Mouse (Mus musculus) telencephalon, adult 2 months (tissue): ENCODE measurements around the gene E030030I06Rik.
"Not testable (repeated sequence)": the region's sequence is repeated elsewhere in the genome, so short reads cannot be mapped to it uniquely, and the experiment has no call there.

Source experiments
- DNase-seq: peaks from one replicate; pipeline ENCODE4 v3.0.0-alpha.2; 2011; ENCODE audit warnings: low read depth, low spot score

The E030030I06Rik gene

DNA sequence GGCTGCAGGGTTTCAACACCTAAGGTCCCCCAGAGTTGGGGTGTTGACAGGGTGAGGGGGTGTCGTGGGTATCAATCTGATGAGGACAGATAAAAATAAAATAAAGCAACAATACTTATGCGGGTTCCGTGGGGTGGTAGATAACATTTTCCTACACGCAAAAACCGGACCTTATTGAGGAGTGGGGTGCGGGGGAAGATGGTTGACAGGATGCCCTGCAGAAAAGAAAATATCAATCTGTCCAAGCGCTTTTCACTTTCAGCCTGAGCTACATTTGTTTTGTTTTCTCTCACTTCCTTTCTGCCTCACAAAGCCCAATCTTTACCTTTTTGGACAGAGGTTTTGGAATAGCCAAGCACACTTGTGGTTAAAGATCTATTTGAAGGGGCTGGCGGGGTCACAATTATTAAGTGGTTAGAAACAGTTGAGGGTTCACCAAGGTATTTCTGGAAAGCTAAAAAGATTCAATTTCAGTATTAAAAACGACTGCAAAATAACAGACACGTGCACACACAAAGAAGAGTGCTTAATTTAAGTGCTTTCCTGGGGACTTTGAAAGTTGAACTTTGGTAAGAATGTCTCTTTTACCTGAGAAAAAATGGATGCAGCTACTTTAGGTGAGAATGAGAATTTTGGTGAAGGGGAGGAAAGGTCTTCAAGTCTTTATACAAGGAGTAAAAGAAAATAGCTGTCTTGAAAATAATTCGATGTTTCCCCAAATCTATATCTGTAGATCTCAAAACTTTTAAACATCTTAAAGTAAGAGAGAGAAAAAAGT is 3.0 kb upstream of the E030030I06Rik start:
- DNase-seq: not testable (repeated sequence)

DNA sequence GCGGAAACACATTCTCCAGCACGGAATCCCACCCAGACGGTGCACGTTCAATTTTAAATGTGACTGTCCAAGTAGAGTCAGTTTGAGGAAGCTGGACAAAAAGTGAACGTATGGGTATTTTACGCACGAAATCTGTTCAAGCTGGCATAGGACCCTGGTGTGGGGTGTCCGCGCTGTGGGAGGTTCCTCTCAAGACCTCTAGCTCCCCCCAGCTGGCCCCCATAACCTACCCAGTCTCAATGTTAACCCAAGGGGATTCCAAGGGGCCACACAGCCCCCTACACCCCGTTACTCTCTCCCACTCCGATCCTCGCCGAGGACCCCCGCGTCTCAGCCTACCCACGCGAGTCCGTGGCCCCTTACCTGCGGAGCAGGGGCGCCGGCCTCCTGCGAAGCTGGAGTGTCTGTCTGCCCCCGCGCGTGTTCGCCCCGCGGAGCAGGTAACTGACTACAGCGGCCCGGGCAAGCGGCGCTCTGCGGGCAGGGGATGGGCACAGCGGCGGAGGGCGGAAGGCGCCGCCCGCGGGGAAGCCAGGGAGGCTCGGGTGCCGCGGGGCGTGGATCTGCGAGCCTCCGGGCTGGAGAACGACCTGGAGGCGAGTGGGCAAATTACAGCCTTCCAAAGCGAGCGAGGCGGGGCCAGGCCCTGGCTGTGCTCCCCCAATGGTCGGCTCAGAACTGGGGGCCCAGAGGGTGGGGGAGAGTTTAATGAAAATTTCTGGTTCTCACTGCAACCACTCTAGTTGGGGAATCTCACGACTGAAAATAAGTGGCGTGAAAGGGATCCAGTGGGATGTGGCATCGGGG is 2.2 kb upstream of the E030030I06Rik start:
- DNase-seq: not testable (repeated sequence)

- no peak for DNase-seq
These were observed 1.5 kb upstream of the E030030I06Rik start for GRCm38 (mm10) chr10:22150593-22150992.

DNA sequence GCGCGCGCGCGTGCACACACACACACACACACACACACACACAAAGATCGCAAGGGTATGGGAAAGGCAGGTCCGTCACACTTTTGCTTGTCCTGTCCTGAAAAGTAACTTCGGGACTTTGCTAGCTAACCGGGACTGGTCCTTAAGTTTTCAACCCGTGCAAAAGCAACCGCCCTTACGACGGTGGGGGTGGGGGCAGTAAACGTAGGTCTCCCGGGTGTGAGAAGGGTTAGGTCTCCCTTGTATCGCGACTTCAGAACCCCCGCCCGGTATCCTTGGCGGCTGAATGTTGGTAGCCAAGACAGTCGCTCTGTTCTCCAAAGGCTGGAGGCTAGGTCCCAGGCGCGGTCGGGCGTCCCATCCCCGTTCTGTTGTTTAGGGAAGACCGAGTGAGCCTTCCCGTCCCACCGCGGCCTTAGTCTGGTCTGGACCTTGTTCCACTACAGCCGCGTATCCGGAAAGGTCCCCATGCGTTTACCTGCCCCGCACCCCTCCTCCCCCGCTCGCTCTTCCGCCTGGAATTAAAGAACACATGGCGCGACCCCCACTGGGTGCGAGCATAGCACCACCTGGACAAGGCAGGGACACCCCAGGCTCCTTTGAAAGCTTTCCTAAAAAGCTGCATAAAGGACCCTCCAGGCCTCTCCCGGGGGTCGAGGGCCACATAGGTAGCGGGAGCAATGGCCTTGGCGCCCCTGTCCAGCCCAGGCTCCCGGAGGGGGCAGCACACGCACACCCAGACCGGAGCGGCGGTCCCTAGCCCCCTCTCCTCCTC is 808 bp upstream of the E030030I06Rik start:
- no peak for DNase-seq

DNA sequence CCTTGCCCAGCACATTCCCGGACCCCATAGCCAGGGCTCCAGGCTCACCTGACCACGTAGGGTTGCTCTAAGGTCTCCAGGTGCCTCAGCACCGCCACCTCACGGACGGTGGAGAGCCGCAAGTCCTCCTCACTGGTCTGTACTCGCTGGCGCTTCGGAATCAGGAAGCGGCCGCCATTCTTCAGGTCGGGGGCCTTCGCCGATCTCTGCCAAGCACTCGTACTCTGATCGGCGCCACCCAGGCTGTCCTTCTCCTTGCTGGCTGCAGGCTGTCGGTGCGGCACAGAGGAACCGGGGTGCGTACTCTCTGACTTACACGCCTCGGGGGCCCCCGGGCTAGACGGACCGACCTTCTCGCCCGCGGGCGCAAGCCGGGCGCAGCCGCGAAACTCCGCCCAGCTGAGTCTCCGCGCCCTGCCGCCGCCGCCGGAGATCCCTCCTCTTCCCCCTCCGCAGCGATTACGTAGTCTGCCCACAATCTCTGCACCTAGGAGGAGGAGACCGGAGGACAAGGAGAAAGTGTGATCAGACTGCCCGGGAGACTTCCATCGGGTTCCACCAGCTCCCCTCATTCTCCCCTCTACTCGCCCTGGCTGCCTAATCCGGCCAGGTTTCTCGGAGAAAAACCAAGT is 513 bp downstream of the E030030I06Rik start:
- no peak for DNase-seq

GRCm38 (mm10) chr10:22142926-22143325 is 6.1 kb downstream of the E030030I06Rik start:
- no peak for DNase-seq

GRCm38 (mm10) chr10:22142194-22142593 is 6.9 kb downstream of the E030030I06Rik start:
- peak; percentile 43 for DNase-seq

- no peak for DNase-seq
These were observed 8.3 kb downstream of the E030030I06Rik start for GRCm38 (mm10) chr10:22140665-22141280.

GRCm38 (mm10) chr10:22074531-22074930 is 74.5 kb downstream of the E030030I06Rik start:
- no peak for DNase-seq

DNA sequence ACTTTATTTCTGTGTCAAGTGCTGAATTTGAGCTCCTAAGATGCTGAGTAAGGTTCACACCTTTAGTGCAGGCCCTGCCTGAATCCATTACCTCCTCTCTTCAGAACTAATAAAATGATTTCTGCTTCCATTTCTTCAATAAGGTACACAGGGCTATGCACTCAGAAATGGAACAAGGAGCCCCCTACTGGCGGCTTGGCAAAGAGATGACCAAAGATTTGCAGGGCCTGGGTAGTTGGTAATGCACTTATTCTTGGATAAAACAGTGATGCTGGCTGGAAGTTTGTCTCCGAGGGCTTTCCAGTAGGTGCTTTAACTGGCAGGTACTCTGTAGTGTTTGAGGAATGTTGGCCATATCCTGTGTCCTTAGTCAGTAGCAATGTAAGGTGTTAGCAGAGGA is 76.3 kb downstream of the E030030I06Rik start:
- no peak for DNase-seq

DNA sequence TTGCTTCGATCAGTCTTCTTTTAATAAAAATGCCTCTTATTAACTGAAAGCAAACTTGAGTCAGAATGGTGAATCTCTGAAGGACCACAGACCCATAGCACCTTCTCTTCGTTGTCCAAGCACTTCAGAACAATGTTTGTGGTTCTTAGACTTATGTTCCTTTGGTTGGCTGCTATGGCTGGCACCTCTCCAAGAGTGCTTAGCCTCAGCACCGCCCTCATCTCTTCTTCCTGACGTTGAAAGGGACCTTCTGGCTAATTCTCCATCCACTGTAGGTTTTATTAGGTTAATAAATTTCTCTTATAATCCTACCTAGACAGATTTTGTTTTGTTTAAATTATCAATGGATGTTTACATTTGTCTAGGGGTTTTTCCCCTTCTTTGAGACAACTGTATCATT is 78.5 kb downstream of the E030030I06Rik start:
- DNase-seq: no peak

- DNase-seq: no peak
These were observed 78.9 kb downstream of the E030030I06Rik start for GRCm38 (mm10) chr10:22070168-22070567.

- DNase-seq: not testable (repeated sequence)
These were observed 81.1 kb downstream of the E030030I06Rik start, which contains the start of gene 4930444G20Rik for GRCm38 (mm10) chr10:22067979-22068378. TSS of gene 4930444G20Rik (minus strand) at chr10:22068079.
